Mouse (Mus musculus): ENCODE measurements at regions not wholly inside any gene's neighbourhood (a gene's known extent, or its start where the extent isn't known, plus 50 kb on each side); places are given as distances from the start of the nearest gene placed in this dataset.
"Not testable (repeated sequence)": the region's sequence is repeated elsewhere in the genome, so short reads cannot be mapped to it uniquely, and the experiment has no call there.

DNA sequence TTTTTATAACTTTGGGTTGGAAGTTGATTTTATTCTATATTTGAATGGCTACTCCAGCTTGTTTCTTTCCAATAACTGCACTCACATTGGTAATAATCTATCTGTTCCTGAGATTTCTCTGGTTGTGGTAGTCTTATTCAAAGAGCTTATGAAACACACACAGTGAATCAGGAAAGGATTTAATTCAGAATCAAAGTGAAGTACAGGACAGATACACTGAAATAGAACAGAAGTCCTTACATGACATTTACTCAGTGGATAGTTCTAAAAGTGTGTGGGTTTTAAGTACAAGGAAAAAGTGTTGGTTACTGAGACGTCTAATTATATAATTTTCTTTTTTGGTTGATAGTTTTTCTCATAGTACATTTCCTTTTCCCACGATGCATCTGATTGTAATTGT lies 859.7 kb downstream of the Rpia start:
- no peak for DNase-seq (ENCODE audit: low read depth, low spot score)

GRCm38 (mm10) chr6:69914781-69915180 lies 877.3 kb downstream of the Rpia start:
- DNase-seq (ENCODE audit: low read depth, low spot score) = peak; percentile 27

GRCm38 (mm10) chr6:69879286-69879685 lies 912.7 kb downstream of the Rpia start:
- DNase-seq (ENCODE audit: low read depth, low spot score) = no peak

DNA sequence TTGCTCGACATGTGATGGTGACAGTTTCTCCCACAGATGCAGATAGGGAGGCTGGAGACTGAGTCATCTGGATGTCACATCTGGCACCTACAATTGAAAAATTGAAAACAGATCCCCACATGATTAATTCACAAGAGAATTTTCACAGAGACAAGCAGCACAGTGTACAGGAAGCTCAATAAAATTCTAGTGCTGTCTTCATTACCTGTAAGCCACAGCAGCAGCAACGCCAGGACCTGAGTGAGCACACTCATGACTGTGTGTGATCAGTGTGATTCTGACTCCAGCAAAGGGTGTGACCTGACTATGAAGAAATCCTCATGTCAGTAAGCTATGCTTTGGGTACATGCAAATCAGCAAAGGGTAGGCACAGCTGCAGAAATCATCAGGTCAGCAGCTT lies 933.4 kb downstream of the Rpia start:
- not testable (repeated sequence) for DNase-seq (ENCODE audit: low read depth, low spot score)

GRCm38 (mm10) chr6:69828640-69829039 lies 963.4 kb downstream of the Rpia start:
- peak; percentile 40 for DNase-seq (ENCODE audit: low read depth, low spot score)

DNA sequence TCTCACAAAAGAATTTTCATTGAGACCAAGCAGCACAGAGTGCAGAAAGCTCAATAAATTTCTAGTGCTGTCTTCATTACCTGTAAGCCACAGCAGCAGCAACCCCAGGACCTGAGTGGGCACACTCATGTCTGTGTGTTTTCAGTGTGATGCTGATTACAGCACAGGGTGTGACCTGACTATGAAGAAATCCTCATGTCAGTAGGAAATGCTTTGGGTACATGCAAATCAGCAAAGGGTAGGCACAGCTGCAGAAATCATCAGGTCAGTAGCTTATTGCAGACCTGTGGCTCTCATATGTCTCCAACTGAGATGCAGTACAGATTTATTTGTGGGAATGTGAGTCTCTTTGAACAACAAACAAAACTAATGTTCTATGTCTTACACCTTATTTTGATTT lies 977.1 kb downstream of the Rpia start:
- DNase-seq (ENCODE audit: low read depth, low spot score) = not testable (repeated sequence)

DNA sequence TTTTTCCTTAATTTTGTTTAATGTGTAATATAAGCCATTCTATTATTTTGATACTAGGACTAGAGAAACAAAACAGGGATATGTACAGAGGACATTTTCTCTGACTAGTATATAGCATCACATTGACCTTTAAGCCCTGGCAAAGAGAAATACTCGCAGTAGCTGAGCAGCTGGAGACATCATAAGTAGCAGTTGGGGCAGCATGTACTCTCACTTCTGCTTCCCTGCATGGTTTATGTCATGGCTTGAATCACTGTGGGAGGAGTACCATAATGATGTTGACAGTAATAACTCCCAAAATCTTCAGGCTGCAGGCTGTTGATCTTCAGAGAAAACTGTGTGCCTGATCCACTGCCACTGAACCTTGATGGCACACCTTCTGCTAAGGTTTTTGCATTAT lies 977.7 kb downstream of the Rpia start:
- DNase-seq (ENCODE audit: low read depth, low spot score) = not testable (repeated sequence)

DNA sequence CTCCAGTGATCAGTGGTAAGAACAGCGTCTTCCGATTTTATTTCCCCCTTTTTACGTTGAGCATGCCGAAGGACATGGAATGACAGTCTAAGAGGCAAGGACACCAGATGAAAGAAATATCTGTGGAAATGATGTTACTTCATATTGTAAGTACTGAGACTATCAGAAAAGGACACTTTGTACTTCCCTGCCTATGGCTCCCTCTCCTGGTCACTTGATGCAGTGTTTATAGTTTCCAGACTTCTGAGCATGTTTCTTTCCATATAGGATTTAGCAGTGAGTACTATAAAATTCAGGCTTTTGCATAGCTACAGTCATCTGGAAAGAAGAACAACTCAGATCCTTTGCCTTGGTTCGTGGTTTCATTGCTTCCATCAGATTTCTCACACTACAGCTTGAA lies 1011.7 kb downstream of the Rpia start:
- peak; percentile 39 for DNase-seq (ENCODE audit: low read depth, low spot score)

GRCm38 (mm10) chr6:69777322-69777721 lies 1014.7 kb downstream of the Rpia start:
- not testable (repeated sequence) for DNase-seq (ENCODE audit: low read depth, low spot score)

GRCm38 (mm10) chr6:69764861-69765260 lies 1027.2 kb downstream of the Rpia start:
- no peak for DNase-seq (ENCODE audit: low read depth, low spot score)

DNA sequence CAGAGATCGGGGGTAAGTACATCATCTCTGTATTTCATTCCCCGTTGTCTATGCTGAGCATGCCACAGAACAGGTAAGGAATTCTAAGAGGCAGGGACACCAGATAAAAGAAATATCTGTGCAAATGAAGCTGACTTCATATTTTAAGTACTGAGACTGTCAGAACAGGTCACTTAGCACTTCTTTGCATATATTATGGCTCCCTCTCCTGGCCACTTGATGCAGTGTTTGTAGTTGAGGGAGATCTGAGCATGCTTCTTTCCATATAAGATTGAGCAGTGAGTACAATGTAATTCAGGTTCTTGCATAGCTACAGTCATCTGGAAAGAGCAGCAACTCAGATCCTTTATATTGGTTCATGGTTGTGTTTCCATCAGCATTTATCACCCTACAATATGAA lies 1033.4 kb downstream of the Rpia start:
- DNase-seq (ENCODE audit: low read depth, low spot score) = peak; percentile 41

GRCm38 (mm10) chr6:69739002-69739625 lies 1052.9 kb downstream of the Rpia start:
- no peak for DNase-seq (ENCODE audit: low read depth, low spot score)

DNA sequence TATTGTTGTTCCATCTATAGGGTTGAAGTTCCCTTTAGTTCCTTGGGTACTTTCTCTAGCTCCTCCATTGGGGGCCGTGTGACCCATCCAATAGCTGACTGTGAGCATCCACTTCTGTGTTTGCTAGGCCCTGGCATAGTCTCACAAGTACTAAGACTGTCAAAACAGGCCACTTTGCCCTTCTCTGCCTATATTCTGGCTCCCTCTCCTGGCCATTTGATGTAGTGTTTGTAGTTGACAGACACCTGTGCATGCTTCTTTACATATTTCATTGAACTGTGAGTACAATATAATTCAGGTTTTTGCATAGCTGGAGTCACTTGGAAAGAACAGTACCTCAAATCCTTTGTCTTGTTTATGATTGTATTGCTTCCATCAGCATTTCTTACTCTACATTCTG lies 1059.2 kb downstream of the Rpia start:
- DNase-seq (ENCODE audit: low read depth, low spot score) = peak; percentile 47

- DNase-seq (ENCODE audit: low read depth, low spot score) = no peak
Measured at GRCm38 (mm10) chr6:69726362-69726761, 1065.7 kb downstream of the Rpia start.

- not testable (repeated sequence) for DNase-seq (ENCODE audit: low read depth, low spot score)
Measured at GRCm38 (mm10) chr6:69702813-69703212, 1089.2 kb downstream of the Rpia start.

DNA sequence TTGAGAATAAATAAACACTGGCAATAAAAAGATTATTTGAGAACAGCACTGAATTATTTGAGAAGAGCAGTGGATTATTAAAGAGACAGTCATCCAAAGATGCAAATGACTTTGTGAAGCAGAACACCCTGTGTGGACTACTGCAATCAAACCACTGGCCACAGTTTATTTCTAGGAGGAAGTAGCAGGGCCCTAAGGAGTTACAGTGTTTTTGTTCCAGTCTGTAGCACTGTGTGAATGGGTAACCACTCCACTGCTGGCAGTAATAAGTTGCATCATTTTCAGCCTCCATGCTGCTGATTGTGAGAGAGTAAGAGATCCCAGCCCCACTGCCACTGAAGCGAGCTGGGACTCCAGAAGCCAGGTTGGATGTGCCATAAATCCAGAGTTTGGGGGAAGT lies 1110.9 kb downstream of the Rpia start:
- no peak for DNase-seq (ENCODE audit: low read depth, low spot score)

- DNase-seq (ENCODE audit: low read depth, low spot score) = not testable (repeated sequence)
Measured at GRCm38 (mm10) chr6:69662426-69662825, 1129.6 kb downstream of the Rpia start.
